Mouse (Mus musculus): ENCODE measurements around the gene Ltbp4. TPM values are rescaled to one million over a fixed set of nuclear protein-coding genes. Genes with fewer than 3 reads are reported as not detected.

Ltbp4 gene
- polyA plus RNA-seq, 1 experiment from 2014 or later: 14.3 TPM

GRCm38 (mm10) chr7:27326101-27326880 is 11.2 kb downstream of the Ltbp4 start:
- Histone ChIP-seq H3K27ac (ENCODE audit: low read length) (no peak overlapping the region), H3K27me3 (ENCODE audit: control insufficient read depth, insufficient read depth, low read depth, low read length) (peaks cover 61% of the 10 kb centered on the region), H3K9me3 (replicated peaks; ENCODE audit: control insufficient read depth, low read length, poor library complexity, severe bottlenecking) (no peaks in the 10 kb centered on the region), H3K4me2 (ENCODE audit: low read length) (no peak overlapping the region; the same call in 1 of the 2 replicates), H3K4me3 (ENCODE audit: low read depth, low read length) (peak overlapping the region; percentile 21; the same call in 1 of the 2 replicates), H3K4me1 (ENCODE audit: control insufficient read depth, insufficient read depth, low read length) (peaks cover 23% of the 10 kb centered on the region), H3K36me3 (ENCODE audit: control insufficient read depth, insufficient read depth, low read length) (peaks cover 2% of the 10 kb centered on the region; the same call in 1 of the 2 replicates), H3K9ac (ENCODE audit: low read depth, low read length) (no peak overlapping the region; the same call in 1 of the 2 replicates)
- no peak for ATAC-seq
- WGBS: 36% methylated on average over 34 of the region's 34 CpGs

GRCm38 (mm10) chr7:27325697-27326096 is 11.8 kb downstream of the Ltbp4 start:
- peaks cover 2% of the 10 kb centered on the region; the same call in 1 of the 2 replicates for H3K36me3 ChIP-seq (ENCODE audit: control insufficient read depth, insufficient read depth, low read length)
- 0 out of 2 replicates have a peak, but pooled peaks have one; percentile 30 for ATAC-seq

GRCm38 (mm10) chr7:27324928-27325327 is 12.6 kb downstream of the Ltbp4 start:
- no peak overlapping the region for H3K27ac ChIP-seq (ENCODE audit: low read length)
- H3K27me3 ChIP-seq (ENCODE audit: control insufficient read depth, insufficient read depth, low read depth, low read length): peaks cover 47% of the 10 kb centered on the region
- no peak overlapping the region for H3K9ac ChIP-seq (ENCODE audit: low read depth, low read length)
- H3K36me3 ChIP-seq (ENCODE audit: control insufficient read depth, insufficient read depth, low read length): peaks cover 2% of the 10 kb centered on the region; the same call in 1 of the 2 replicates
- WGBS: 46% methylated on average over 19 of the region's 20 CpGs
- peaks cover 15% of the 10 kb centered on the region; the same call in 1 of the 2 replicates for H3K4me1 ChIP-seq (ENCODE audit: control insufficient read depth, insufficient read depth, low read length)
- no peak for ATAC-seq
- H3K9me3 ChIP-seq (replicated peaks; ENCODE audit: control insufficient read depth, low read length, poor library complexity, severe bottlenecking): no peaks in the 10 kb centered on the region
- no peak overlapping the region for H3K4me3 ChIP-seq (ENCODE audit: low read depth, low read length)
- H3K4me2 ChIP-seq (ENCODE audit: low read length): no peak overlapping the region

More at GRCm38 (mm10) chr7:27325697-27326096, 11.8 kb downstream of the Ltbp4 start:
- peak overlapping the region; percentile 43 for H3K4me2 ChIP-seq (ENCODE audit: low read length)
- 4% methylated on average over 24 of the region's 24 CpGs for WGBS
- peak overlapping the region; percentile 21 for H3K4me3 ChIP-seq (ENCODE audit: low read depth, low read length)
- H3K27me3 ChIP-seq (ENCODE audit: control insufficient read depth, insufficient read depth, low read depth, low read length): peaks cover 55% of the 10 kb centered on the region
- H3K9me3 ChIP-seq (replicated peaks; ENCODE audit: control insufficient read depth, low read length, poor library complexity, severe bottlenecking): no peaks in the 10 kb centered on the region
- peak overlapping the region; percentile 39; the same call in 1 of the 2 replicates for H3K9ac ChIP-seq (ENCODE audit: low read depth, low read length)
- H3K4me1 ChIP-seq (ENCODE audit: control insufficient read depth, insufficient read depth, low read length): peaks cover 19% of the 10 kb centered on the region
- H3K27ac ChIP-seq (ENCODE audit: low read length): no peak overlapping the region

GRCm38 (mm10) chr7:27324161-27324560 is 13.3 kb downstream of the Ltbp4 start:
- Histone ChIP-seq H3K9me3 (replicated peaks; ENCODE audit: control insufficient read depth, low read length, poor library complexity, severe bottlenecking) (no peaks in the 10 kb centered on the region), H3K4me2 (ENCODE audit: low read length) (no peak overlapping the region), H3K27ac (ENCODE audit: low read length) (no peak overlapping the region), H3K4me3 (ENCODE audit: low read depth, low read length) (no peak overlapping the region), H3K9ac (ENCODE audit: low read depth, low read length) (no peak overlapping the region), H3K27me3 (ENCODE audit: control insufficient read depth, insufficient read depth, low read depth, low read length) (peaks cover 40% of the 10 kb centered on the region), H3K4me1 (ENCODE audit: control insufficient read depth, insufficient read depth, low read length) (peaks cover 10% of the 10 kb centered on the region; the same call in 1 of the 2 replicates), H3K36me3 (ENCODE audit: control insufficient read depth, insufficient read depth, low read length) (peaks cover 2% of the 10 kb centered on the region; the same call in 1 of the 2 replicates)
- 95% methylated on average over 11 of the region's 11 CpGs for WGBS
- no peak; the same call in 1 of the 2 replicates for ATAC-seq

GRCm38 (mm10) chr7:27323001-27323400 is 14.5 kb downstream of the Ltbp4 start:
- Histone ChIP-seq H3K36me3 (ENCODE audit: control insufficient read depth, insufficient read depth, low read length) (peaks cover 2% of the 10 kb centered on the region; the same call in 1 of the 2 replicates), H3K4me2 (ENCODE audit: low read length) (no peak overlapping the region), H3K4me1 (ENCODE audit: control insufficient read depth, insufficient read depth, low read length) (peaks cover 8% of the 10 kb centered on the region; the same call in 1 of the 2 replicates), H3K4me3 (ENCODE audit: low read depth, low read length) (no peak overlapping the region), H3K9ac (ENCODE audit: low read depth, low read length) (no peak overlapping the region), H3K27ac (ENCODE audit: low read length) (no peak overlapping the region), H3K9me3 (replicated peaks; ENCODE audit: control insufficient read depth, low read length, poor library complexity, severe bottlenecking) (no peaks in the 10 kb centered on the region), H3K27me3 (ENCODE audit: control insufficient read depth, insufficient read depth, low read depth, low read length) (peaks cover 30% of the 10 kb centered on the region)
- ATAC-seq: no peak
- 88% methylated on average over 5 of the region's 5 CpGs for WGBS

- Histone ChIP-seq H3K4me1 (ENCODE audit: control insufficient read depth, insufficient read depth, low read length) (peaks cover 8% of the 10 kb centered on the region; the same call in 1 of the 2 replicates), H3K27ac (ENCODE audit: low read length) (no peak overlapping the region), H3K4me3 (ENCODE audit: low read depth, low read length) (no peak overlapping the region), H3K36me3 (ENCODE audit: control insufficient read depth, insufficient read depth, low read length) (peaks cover 2% of the 10 kb centered on the region; the same call in 1 of the 2 replicates), H3K9me3 (replicated peaks; ENCODE audit: control insufficient read depth, low read length, poor library complexity, severe bottlenecking) (no peaks in the 10 kb centered on the region), H3K9ac (ENCODE audit: low read depth, low read length) (no peak overlapping the region), H3K27me3 (ENCODE audit: control insufficient read depth, insufficient read depth, low read depth, low read length) (peaks cover 22% of the 10 kb centered on the region), H3K4me2 (ENCODE audit: low read length) (no peak overlapping the region)
- 21% methylated on average over 13 of the region's 13 CpGs for WGBS
- no peak for ATAC-seq
These were observed 15.2 kb downstream of the Ltbp4 start for GRCm38 (mm10) chr7:27322291-27322690.

- Histone ChIP-seq H3K27me3 (ENCODE audit: control insufficient read depth, insufficient read depth, low read depth, low read length) (no peaks in the 10 kb centered on the region; the same call in 1 of the 2 replicates), H3K9ac (ENCODE audit: low read depth, low read length) (no peak overlapping the region), H3K27ac (ENCODE audit: low read length) (no peak overlapping the region), H3K4me2 (ENCODE audit: low read length) (no peak overlapping the region), H3K4me1 (ENCODE audit: control insufficient read depth, insufficient read depth, low read length) (no peaks in the 10 kb centered on the region), H3K4me3 (ENCODE audit: low read depth, low read length) (no peak overlapping the region), H3K36me3 (ENCODE audit: control insufficient read depth, insufficient read depth, low read length) (peaks cover 2% of the 10 kb centered on the region; the same call in 1 of the 2 replicates), H3K9me3 (replicated peaks; ENCODE audit: control insufficient read depth, low read length, poor library complexity, severe bottlenecking) (no peaks in the 10 kb centered on the region)
- ATAC-seq: no peak
- 91% methylated on average over 22 of the region's 22 CpGs for WGBS
These were observed 18.1 kb downstream of the Ltbp4 start for GRCm38 (mm10) chr7:27319411-27319810.

GRCm38 (mm10) chr7:27315958-27316357 is 21.5 kb downstream of the Ltbp4 start:
- 20% methylated on average over 7 of the region's 7 CpGs for WGBS

GRCm38 (mm10) chr7:27314393-27314792 is 23.1 kb downstream of the Ltbp4 start:
- ATAC-seq: no peak

More at GRCm38 (mm10) chr7:27315958-27316357, 21.5 kb downstream of the Ltbp4 start:
- peaks cover 2% of the 10 kb centered on the region; the same call in 1 of the 2 replicates for H3K9me3 ChIP-seq (replicated peaks; ENCODE audit: control insufficient read depth, low read length, poor library complexity, severe bottlenecking)
- H3K36me3 ChIP-seq (ENCODE audit: control insufficient read depth, insufficient read depth, low read length): peaks cover 5% of the 10 kb centered on the region; the same call in 1 of the 2 replicates
- no peak overlapping the region for H3K27ac ChIP-seq (ENCODE audit: low read length)
- no peaks in the 10 kb centered on the region for H3K4me1 ChIP-seq (ENCODE audit: control insufficient read depth, insufficient read depth, low read length)
- no peaks in the 10 kb centered on the region for H3K27me3 ChIP-seq (ENCODE audit: control insufficient read depth, insufficient read depth, low read depth, low read length)
- no peak overlapping the region for H3K9ac ChIP-seq (ENCODE audit: low read depth, low read length)
- peak; percentile 68 for ATAC-seq
- H3K4me3 ChIP-seq (ENCODE audit: low read depth, low read length): no peak overlapping the region
- H3K4me2 ChIP-seq (ENCODE audit: low read length): no peak overlapping the region

More at GRCm38 (mm10) chr7:27314393-27314792, 23.1 kb downstream of the Ltbp4 start:
- Histone ChIP-seq H3K27ac (ENCODE audit: low read length) (no peak overlapping the region), H3K9me3 (replicated peaks; ENCODE audit: control insufficient read depth, low read length, poor library complexity, severe bottlenecking) (peaks cover 2% of the 10 kb centered on the region; the same call in 1 of the 2 replicates), H3K9ac (ENCODE audit: low read depth, low read length) (no peak overlapping the region), H3K27me3 (ENCODE audit: control insufficient read depth, insufficient read depth, low read depth, low read length) (no peaks in the 10 kb centered on the region), H3K4me1 (ENCODE audit: control insufficient read depth, insufficient read depth, low read length) (peaks cover 4% of the 10 kb centered on the region; the same call in 1 of the 2 replicates), H3K36me3 (ENCODE audit: control insufficient read depth, insufficient read depth, low read length) (peaks cover 5% of the 10 kb centered on the region; the same call in 1 of the 2 replicates), H3K4me2 (ENCODE audit: low read length) (no peak overlapping the region), H3K4me3 (ENCODE audit: low read depth, low read length) (no peak overlapping the region)
- 94% methylated on average over 3 of the region's 3 CpGs for WGBS

Measured in midbrain, embryonic 16.5 days (tissue).